Comparison of ENCODE assay signal across 8 mouse cellular contexts in genomic region chr16:10784793-10785370, GRCm38 (mm10). TPM values are rescaled to one million over a fixed set of nuclear protein-coding genes. Genes with fewer than 3 reads are reported as not detected.
DNase-seq lines count a peak whose midpoint lies in the region; ATAC-seq and TF ChIP-seq lines count a peak whose summit lies in the region.

No protein-coding gene starts in this region.

- in situ Hi-C loops in CH12.LX (cut with MboI; ENCODE audit: low pct_ligation_motif_present, low pct_unique_long_range_greater_than_20kb, low sequenced_read_pairs): loop anchor here (5.0 kb wide), 3 partner anchors 38 to 213 kb away; no protein-coding TSS in a partner anchor

- TF ChIP-seq RAD21 in CH12.LX (IDR thresholded peaks at IDR 0.05; ENCODE audit: low read depth, low read length): peak; percentile 77

- dilution Hi-C loops in CH12.LX (cut with MboI; ENCODE audit: extremely low pct_ligation_motif_present, extremely low pct_unique_long_range_greater_than_20kb, low sequenced_read_pairs): no loop called here

- H3K9ac ChIP-seq in CH12.LX (ENCODE audit: insufficient read depth, low read depth): peak overlapping the region; percentile 89
- H3K9ac ChIP-seq in forebrain, embryonic 11.5 days (ENCODE audit: low read length): peak overlapping the region; percentile 71
- H3K9ac ChIP-seq in heart, embryonic 16.5 days (ENCODE audit: low read length): peak overlapping the region; percentile 70
- H3K9ac ChIP-seq in liver, embryonic 14.5 days (replicated peaks): peak overlapping the region; percentile 74
- peak overlapping the region; percentile 66 for H3K9ac ChIP-seq in stomach, embryonic 15.5 days

- peak overlapping the region; percentile 84 to 99 (median 96) for H3K4me3 ChIP-seq in CH12.LX (replicated peaks in 1 of 3; ENCODE audit: low read depth in 2 of 3, low read length in 2 of 3, poor library complexity in 1 of 3)
- H3K4me3 ChIP-seq in forebrain, embryonic 11.5 days (ENCODE audit: low read depth, low read length): peak overlapping the region; percentile 61
- H3K4me3 ChIP-seq in heart, embryonic 16.5 days (ENCODE audit: low read length): peak overlapping the region; percentile 76
- H3K4me3 ChIP-seq in liver, embryonic 14.5 days (ENCODE audit: insufficient read depth in 1 of 2, low read depth in 2 of 2, low read length in 2 of 2): peak overlapping the region; percentile 81 to 91
- H3K4me3 ChIP-seq in stomach, embryonic 15.5 days (replicated peaks): peak overlapping the region; percentile 76

- peak; percentile 83 for TF ChIP-seq POLR2A in CH12.LX (IDR thresholded peaks at IDR 0.05; ENCODE audit: low read depth, low read length)

- no peaks in the 10 kb centered on the region for H3K27me3 ChIP-seq in CH12.LX (replicated peaks)
- peaks cover 16% of the 10 kb centered on the region for H3K27me3 ChIP-seq in forebrain, embryonic 11.5 days (ENCODE audit: control insufficient read depth, insufficient read depth, low read length)
- H3K27me3 ChIP-seq in heart, embryonic 16.5 days (ENCODE audit: control insufficient read depth, insufficient read depth, low read length): no peaks in the 10 kb centered on the region
- peaks cover 26% of the 10 kb centered on the region for H3K27me3 ChIP-seq in liver, embryonic 14.5 days (ENCODE audit: control insufficient read depth, insufficient read depth, low read length)
- H3K27me3 ChIP-seq in stomach, embryonic 15.5 days (replicated peaks): no peaks in the 10 kb centered on the region

- H3K9me3 ChIP-seq in CH12.LX (replicated peaks; ENCODE audit: low read length): no peaks in the 10 kb centered on the region
- H3K9me3 ChIP-seq in forebrain, embryonic 11.5 days (ENCODE audit: control insufficient read depth, low read length): no peaks in the 10 kb centered on the region
- H3K9me3 ChIP-seq in heart, embryonic 16.5 days (replicated peaks; ENCODE audit: control insufficient read depth, low read length): no peaks in the 10 kb centered on the region
- no peaks in the 10 kb centered on the region for H3K9me3 ChIP-seq in liver, embryonic 14.5 days (ENCODE audit: control insufficient read depth, low read length)
- H3K9me3 ChIP-seq in stomach, embryonic 15.5 days: no peaks in the 10 kb centered on the region

- peak overlapping the region; percentile 89 for H3K27ac ChIP-seq in CH12.LX (ENCODE audit: insufficient read depth, low read depth)
- H3K27ac ChIP-seq in forebrain, embryonic 11.5 days (ENCODE audit: low read depth, low read length): peak overlapping the region; percentile 71; the same call in 1 of the 2 replicates
- peak overlapping the region; percentile 88 for H3K27ac ChIP-seq in heart, embryonic 16.5 days (ENCODE audit: low read length)
- H3K27ac ChIP-seq in liver, embryonic 14.5 days: no peak overlapping the region
- peak overlapping the region; percentile 100 for H3K27ac ChIP-seq in stomach, embryonic 15.5 days

- 0% methylated on average over 48 of the region's 55 CpGs for WGBS in forebrain, embryonic 11.5 days
- WGBS in heart, embryonic 16.5 days: under 1% methylated on average over 45 of the region's 55 CpGs
- WGBS in liver, embryonic 14.5 days (ENCODE audit: insufficient replicate concordance): 1% methylated on average over 43 of the region's 55 CpGs
- 0% methylated on average over 47 of the region's 55 CpGs for WGBS in stomach, embryonic 15.5 days

- no peak for TF ChIP-seq EP300 in CH12.LX (IDR thresholded peaks at IDR 0.05; ENCODE audit: low read length)
- TF ChIP-seq EP300 in liver, embryonic 14.5 days (IDR thresholded peaks at IDR 0.05; ENCODE audit: low read depth): no peak

- H3K4me1 ChIP-seq in CH12.LX (ENCODE audit: control insufficient read depth in 1 of 2, insufficient read depth in 2 of 2): peaks cover 39 to 60% of the 10 kb centered on the region in 2 experiments
- peaks cover 9% of the 10 kb centered on the region; the same call in 1 of the 2 replicates for H3K4me1 ChIP-seq in forebrain, embryonic 11.5 days (replicated peaks; ENCODE audit: control insufficient read depth, insufficient read depth, low read length)
- peaks cover 54% of the 10 kb centered on the region for H3K4me1 ChIP-seq in heart, embryonic 16.5 days (ENCODE audit: control insufficient read depth, insufficient read depth, low read length)
- H3K4me1 ChIP-seq in liver, embryonic 14.5 days (replicated peaks; ENCODE audit: control insufficient read depth in 2 of 2, insufficient read depth in 2 of 2, low read length in 1 of 2): 0 out of 4 replicates have a peak, but pooled peaks cover 0 to 2% of the 10 kb centered on the region in 2 experiments
- peaks cover 47% of the 10 kb centered on the region for H3K4me1 ChIP-seq in stomach, embryonic 15.5 days

- peak overlapping the region; percentile 52; the same call in 1 of the 2 replicates for H3K4me2 ChIP-seq in CH12.LX (ENCODE audit: insufficient read depth, low read depth, poor library complexity, severe bottlenecking)
- H3K4me2 ChIP-seq in forebrain, embryonic 11.5 days (ENCODE audit: low read depth, low read length, severe bottlenecking): peak overlapping the region; percentile 99
- H3K4me2 ChIP-seq in heart, embryonic 16.5 days (ENCODE audit: low read depth, low read length): peak overlapping the region; percentile 97
- H3K4me2 ChIP-seq in liver, embryonic 14.5 days (ENCODE audit: low read depth): peak overlapping the region; percentile 93
- peak overlapping the region; percentile 96 for H3K4me2 ChIP-seq in stomach, embryonic 15.5 days

- DNase-seq in CH12.LX (ENCODE audit: extremely low read depth): peak; percentile 95
- peak; percentile 60 for DNase-seq in c-Kit-positive CD71-positive TER-119-negative erythroid progenitor cells, embryonic 14.5 days (ENCODE audit: low read depth)
- DNase-seq in forebrain, embryonic 11.5 days (ENCODE audit: low spot score): peak; percentile 98
- DNase-seq in kidney, postnatal 25 days: peak; percentile 87 to 90
- DNase-seq in liver, embryonic 14.5 days (ENCODE audit: low read depth in 3 of 3, low spot score in 3 of 3): peak; percentile 40 to 68 (median 41)
- peak; percentile 96 for DNase-seq in neural tube, embryonic 10.5 days (ENCODE audit: extremely low spot score, low spot score)

- peak; percentile 82 for ATAC-seq in forebrain, embryonic 11.5 days (replicated peaks; ENCODE audit: low FRiP score)
- peak; percentile 63 for ATAC-seq in heart, embryonic 16.5 days (replicated peaks; ENCODE audit: extremely low read depth, insufficient read depth, low FRiP score)
- peak; percentile 71 for ATAC-seq in liver, embryonic 14.5 days (ENCODE audit: insufficient read depth)
- peak; percentile 65 for ATAC-seq in stomach, embryonic 15.5 days (ENCODE audit: insufficient read depth, low FRiP score, low read depth)

- peak; percentile 10 to 93; a peak in 2 of 4 replicates for TF ChIP-seq CTCF in CH12.LX (conservative IDR thresholded peaks at IDR 0.05 in 1 of 2, IDR thresholded peaks at IDR 0.05 in 1 of 2; ENCODE audit: low read depth in 2 of 2, low read length in 2 of 2)
- TF ChIP-seq CTCF in liver, embryonic 14.5 days (IDR thresholded peaks at IDR 0.05; ENCODE audit: low read depth): peak; percentile 83

- H3K36me3 ChIP-seq in CH12.LX (replicated peaks in 1 of 2; ENCODE audit: control insufficient read depth in 1 of 2, insufficient read depth in 1 of 2, low read length in 1 of 2): peaks cover 0 to 24% of the 10 kb centered on the region in 2 experiments
- no peaks in the 10 kb centered on the region for H3K36me3 ChIP-seq in forebrain, embryonic 11.5 days (ENCODE audit: control insufficient read depth, insufficient read depth, low read length)
- no peaks in the 10 kb centered on the region for H3K36me3 ChIP-seq in heart, embryonic 16.5 days (ENCODE audit: control insufficient read depth, insufficient read depth)
- H3K36me3 ChIP-seq in liver, embryonic 14.5 days (replicated peaks; ENCODE audit: control insufficient read depth, insufficient read depth, low read depth): no peaks in the 10 kb centered on the region
- no peaks in the 10 kb centered on the region for H3K36me3 ChIP-seq in stomach, embryonic 15.5 days

- peaks cover 16% of the 10 kb centered on the region for H3K79me2 ChIP-seq in CH12.LX (replicated peaks; ENCODE audit: control insufficient read depth, extremely low read depth, insufficient read depth, poor library complexity, severe bottlenecking)

RNA-seq across cellular contexts. Expression of gene Socs1, which starts 0.5 kb away (rescaled TPM):
- total RNA-seq in CH12.LX (2012; rRNA removed): 26.1 and 29.1 TPM in 2 replicates
- total RNA-seq in CH12.LX (2014; rRNA removed): 17.3 and 18.8 TPM in 2 replicates
- 23.0 and 27.6 TPM in 2 replicates for polyA plus RNA-seq in CH12.LX (2012; ENCODE audit: insufficient read length, low read depth)
- 3.0 and 3.2 TPM in 2 replicates for polyA plus RNA-seq in forebrain, embryonic 11.5 days (2014; fragmentation: Nextera tagmentation; extraction: Ambion mirVana)
- polyA plus RNA-seq in heart, embryonic 16.5 days (2015; fragmentation: Nextera tagmentation; extraction: Ambion mirVana): 5.5 and 11.6 TPM in 2 replicates
- 0.35 and 0.36 TPM in 2 replicates for polyA plus RNA-seq in liver, embryonic 14.5 days (2012; rRNA removed)
- 0.36 and 0.56 TPM in 2 replicates for polyA plus RNA-seq in liver, embryonic 14.5 days (2014; fragmentation: Nextera tagmentation; extraction: Ambion mirVana)
- polyA plus RNA-seq in stomach, embryonic 15.5 days (2015; fragmentation: Nextera tagmentation; extraction: Ambion mirVana): 9.0 and 10.2 TPM in 2 replicates

RNA-seq across cellular contexts. Expression of gene Tnp2, which starts 3.6 kb away (rescaled TPM):
- total RNA-seq in CH12.LX (2012; rRNA removed): 0.25 TPM in 1 of 2 replicates, not detected in the other
- not detected in 2 replicates for total RNA-seq in CH12.LX (2014; rRNA removed)
- polyA plus RNA-seq in CH12.LX (2012; ENCODE audit: insufficient read length, low read depth): 0.43 TPM in 1 of 2 replicates, not detected in the other
- not detected in 2 replicates for polyA plus RNA-seq in forebrain, embryonic 11.5 days (2014; fragmentation: Nextera tagmentation; extraction: Ambion mirVana)
- 0.47 TPM in 1 of 2 replicates, not detected in the other for polyA plus RNA-seq in heart, embryonic 16.5 days (2015; fragmentation: Nextera tagmentation; extraction: Ambion mirVana)
- not detected in 2 replicates for polyA plus RNA-seq in liver, embryonic 14.5 days (2012; rRNA removed)
- polyA plus RNA-seq in liver, embryonic 14.5 days (2014; fragmentation: Nextera tagmentation; extraction: Ambion mirVana): not detected in 2 replicates
- polyA plus RNA-seq in stomach, embryonic 15.5 days (2015; fragmentation: Nextera tagmentation; extraction: Ambion mirVana): not detected in 2 replicates

RNA-seq across cellular contexts. Expression of gene Prm3, which starts 5.8 kb away (rescaled TPM):
- total RNA-seq in CH12.LX (2012; rRNA removed) (not detected in 2 replicates), CH12.LX (2014; rRNA removed) (not detected in 2 replicates)
- not detected in 2 replicates for polyA plus RNA-seq in CH12.LX (2012; ENCODE audit: insufficient read length, low read depth)
- not detected in 2 replicates for polyA plus RNA-seq in forebrain, embryonic 11.5 days (2014; fragmentation: Nextera tagmentation; extraction: Ambion mirVana)
- polyA plus RNA-seq in heart, embryonic 16.5 days (2015; fragmentation: Nextera tagmentation; extraction: Ambion mirVana): not detected in 2 replicates
- not detected in 2 replicates for polyA plus RNA-seq in liver, embryonic 14.5 days (2012; rRNA removed)
- not detected in 2 replicates for polyA plus RNA-seq in liver, embryonic 14.5 days (2014; fragmentation: Nextera tagmentation; extraction: Ambion mirVana)
- polyA plus RNA-seq in stomach, embryonic 15.5 days (2015; fragmentation: Nextera tagmentation; extraction: Ambion mirVana): not detected in 2 replicates

RNA-seq across cellular contexts. Expression of gene Prm2, which starts 11.1 kb away (rescaled TPM):
- total RNA-seq in CH12.LX (2012; rRNA removed): not detected in 2 replicates
- total RNA-seq in CH12.LX (2014; rRNA removed): not detected in 2 replicates
- not detected in 2 replicates for polyA plus RNA-seq in CH12.LX (2012; ENCODE audit: insufficient read length, low read depth)
- not detected in 2 replicates for polyA plus RNA-seq in forebrain, embryonic 11.5 days (2014; fragmentation: Nextera tagmentation; extraction: Ambion mirVana)
- polyA plus RNA-seq in heart, embryonic 16.5 days (2015; fragmentation: Nextera tagmentation; extraction: Ambion mirVana): not detected in 2 replicates
- polyA plus RNA-seq in liver, embryonic 14.5 days (2012; rRNA removed): not detected in 2 replicates
- not detected in 2 replicates for polyA plus RNA-seq in liver, embryonic 14.5 days (2014; fragmentation: Nextera tagmentation; extraction: Ambion mirVana)
- polyA plus RNA-seq in stomach, embryonic 15.5 days (2015; fragmentation: Nextera tagmentation; extraction: Ambion mirVana): not detected in 2 replicates

RNA-seq across cellular contexts. Expression of gene Prm1, which starts 20.8 kb away (rescaled TPM):
- total RNA-seq in CH12.LX (2012; rRNA removed) (not detected in 2 replicates), CH12.LX (2014; rRNA removed) (not detected in 2 replicates)
- not detected in 2 replicates for polyA plus RNA-seq in CH12.LX (2012; ENCODE audit: insufficient read length, low read depth)
- polyA plus RNA-seq in forebrain, embryonic 11.5 days (2014; fragmentation: Nextera tagmentation; extraction: Ambion mirVana): not detected in 2 replicates
- 0.36 and 0.58 TPM in 2 replicates for polyA plus RNA-seq in heart, embryonic 16.5 days (2015; fragmentation: Nextera tagmentation; extraction: Ambion mirVana)
- not detected in 2 replicates for polyA plus RNA-seq in liver, embryonic 14.5 days (2012; rRNA removed)
- polyA plus RNA-seq in liver, embryonic 14.5 days (2014; fragmentation: Nextera tagmentation; extraction: Ambion mirVana): not detected in 2 replicates
- polyA plus RNA-seq in stomach, embryonic 15.5 days (2015; fragmentation: Nextera tagmentation; extraction: Ambion mirVana): not detected in 2 replicates

Comparison
In these comparisons a context has a peak if more than half of its experiments do, and no peak if none do; other contexts are left out.
1. DNase-seq: peak in every context shown above with its lines; median percentile 98 in forebrain, embryonic 11.5 days; 96 in neural tube, embryonic 10.5 days; 95 in CH12.LX; 88 in kidney, postnatal 25 days; 60 in c-Kit-positive CD71-positive TER-119-negative erythroid progenitor cells, embryonic 14.5 days; 41 in liver, embryonic 14.5 days.